Mouse (Mus musculus) myocyte (in vitro differentiated cells): ENCODE results near the gene Serinc5.

ENCODE experiments used
- CEBPB ChIP-seq: IDR thresholded peaks from 2 replicates; pipeline ENCODE4 v1.6.1; 2011; ENCODE audit warnings: mild to moderate bottlenecking, moderate library complexity; ENCODE audit not compliant: poor library complexity, insufficient read depth, severe bottlenecking
- MAX ChIP-seq: IDR thresholded peaks from one replicate; pipeline ENCODE4 v1.6.1; 2011; ENCODE audit warnings: low read depth, mild to moderate bottlenecking, control low read depth
- MYOD1 ChIP-seq, 3 experiments: IDR thresholded peaks; one replicate each; pipeline ENCODE4 v1.6.1; 2011; ENCODE audit warnings: control low read depth in 2 of 3, low read depth in 2 of 3, mild to moderate bottlenecking in 2 of 3, moderate library complexity in 1 of 3; ENCODE audit not compliant: insufficient read length in 2 of 3, control insufficient read depth in 1 of 3
- MYOG ChIP-seq, 3 experiments: IDR thresholded peaks; one replicate each; pipeline ENCODE4 v1.6.1; 2011; ENCODE audit warnings: control low read depth in 2 of 3, low read depth in 2 of 3, mild to moderate bottlenecking in 2 of 3; ENCODE audit not compliant: insufficient read length in 2 of 3, control insufficient read depth in 1 of 3, insufficient read depth in 1 of 3
- POLR2A ChIP-seq: IDR thresholded peaks from one replicate; pipeline ENCODE4 v1.6.1; 2011; ENCODE audit warnings: low read depth, mild to moderate bottlenecking, control low read depth, moderate library complexity; ENCODE audit not compliant: insufficient read length
- REST ChIP-seq: IDR thresholded peaks from one replicate; pipeline ENCODE4 v1.6.1; 2011; ENCODE audit warnings: mild to moderate bottlenecking, control low read depth, moderate library complexity; ENCODE audit not compliant: insufficient read depth, insufficient read length
- SRF ChIP-seq: IDR thresholded peaks from one replicate; pipeline ENCODE4 v1.6.1; 2011; ENCODE audit warnings: low read depth; ENCODE audit not compliant: control insufficient read depth, insufficient read length
- TCF12 ChIP-seq: IDR thresholded peaks from one replicate; pipeline ENCODE4 v1.6.1; 2011; ENCODE audit warnings: mild to moderate bottlenecking, control low read depth; ENCODE audit not compliant: poor library complexity, insufficient read depth, severe bottlenecking

DNA sequence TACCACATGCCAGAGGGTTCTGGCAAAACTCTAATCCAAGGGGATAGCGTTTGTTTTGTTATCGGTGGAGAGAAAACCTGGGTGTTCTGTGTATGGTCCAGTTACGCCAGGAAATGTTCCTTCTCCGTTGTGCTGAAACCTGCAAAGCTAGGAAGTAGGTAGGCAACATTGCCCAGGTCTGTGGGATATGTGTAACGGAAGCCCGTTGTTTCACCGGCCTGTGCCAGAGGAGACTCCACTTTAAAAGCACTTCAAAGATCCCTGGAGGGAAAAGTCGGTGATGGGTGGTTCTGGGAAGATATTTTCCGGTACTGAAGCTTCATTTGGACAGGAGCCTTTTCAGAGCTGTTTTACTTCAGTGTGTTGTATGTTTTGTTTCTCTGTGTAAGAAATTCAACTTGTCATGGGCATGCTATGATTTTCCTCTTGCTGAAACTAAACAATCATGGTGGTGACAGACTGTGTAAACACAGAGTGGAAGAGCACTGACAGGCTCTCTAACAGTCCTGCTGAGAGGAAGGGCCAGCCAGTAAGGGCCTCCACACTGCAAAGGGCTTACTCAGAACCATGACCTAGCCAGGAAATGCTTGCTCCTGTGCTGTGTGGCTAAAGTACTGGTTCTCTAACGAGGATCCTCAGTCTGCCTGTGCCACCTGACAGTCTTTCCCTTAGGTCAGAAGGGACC lies 83.1 kb downstream of the Serinc5 start:
- TF ChIP-seq POLR2A = no peak
- no peak for TF ChIP-seq MYOD1 (IDR thresholded peaks at IDR 0.05; ENCODE audit: control insufficient read depth in 1 of 3, insufficient read length in 2 of 3, low read depth in 2 of 3)
- TF ChIP-seq MYOG (IDR thresholded peaks at IDR 0.05; ENCODE audit: control insufficient read depth in 1 of 3, insufficient read depth in 1 of 3, insufficient read length in 2 of 3, low read depth in 2 of 3) = no peak
- no peak for TF ChIP-seq CEBPB
- TF ChIP-seq MAX = no peak
- TF ChIP-seq SRF = no peak
- no peak for TF ChIP-seq TCF12
- TF ChIP-seq REST = no peak
